Mouse (Mus musculus) kidney, adult 9 months (tissue): ENCODE results near the gene Afap1.

Experiments
- DNase-seq: peaks from one replicate; pipeline ENCODE4 v3.0.0; 2022

The Afap1 gene

GRCm38 (mm10) chr5:35898994-35899393, 5.9 kb downstream of the Afap1 start:
- no peak for DNase-seq

- DNase-seq: peak; percentile 70
Observed at GRCm38 (mm10) chr5:35900401-35901225, 7.5 kb downstream of the Afap1 start.

- no peak for DNase-seq
Observed at GRCm38 (mm10) chr5:35901226-35901809, 8.2 kb downstream of the Afap1 start.

- no peak for DNase-seq
Observed at GRCm38 (mm10) chr5:35903456-35903855, 10.3 kb downstream of the Afap1 start.

- DNase-seq: no peak
Observed at GRCm38 (mm10) chr5:35905283-35905682, 12.2 kb downstream of the Afap1 start.

- no peak for DNase-seq
Observed at GRCm38 (mm10) chr5:35907090-35907489, 14.0 kb downstream of the Afap1 start.

GRCm38 (mm10) chr5:35907633-35908426, 14.7 kb downstream of the Afap1 start:
- DNase-seq: peak; percentile 95

GRCm38 (mm10) chr5:35908626-35909443, 15.7 kb downstream of the Afap1 start:
- DNase-seq: peak; percentile 54

GRCm38 (mm10) chr5:35915629-35916300, 22.6 kb downstream of the Afap1 start:
- no peak for DNase-seq

GRCm38 (mm10) chr5:35916666-35917065, 23.5 kb downstream of the Afap1 start:
- DNase-seq: no peak

GRCm38 (mm10) chr5:35918387-35918786, 25.3 kb downstream of the Afap1 start:
- DNase-seq: no peak

- no peak for DNase-seq
Observed at GRCm38 (mm10) chr5:35920076-35920475, 27.0 kb downstream of the Afap1 start.

- no peak for DNase-seq
Observed at GRCm38 (mm10) chr5:35920557-35920956, 27.4 kb downstream of the Afap1 start.

GRCm38 (mm10) chr5:35921141-35921540, 28.0 kb downstream of the Afap1 start:
- no peak for DNase-seq

- DNase-seq: peak; percentile 42
Observed at GRCm38 (mm10) chr5:35921595-35922254, 28.6 kb downstream of the Afap1 start.

GRCm38 (mm10) chr5:35923448-35923847, 30.3 kb downstream of the Afap1 start:
- no peak for DNase-seq

GRCm38 (mm10) chr5:35925171-35925634, 32.1 kb downstream of the Afap1 start:
- peak; percentile 29 for DNase-seq

- DNase-seq: no peak
Observed at GRCm38 (mm10) chr5:35926511-35926910, 33.4 kb downstream of the Afap1 start.

- DNase-seq: no peak
Observed at GRCm38 (mm10) chr5:35931296-35931695, 38.2 kb downstream of the Afap1 start.

GRCm38 (mm10) chr5:35933059-35933458, 39.9 kb downstream of the Afap1 start:
- no peak for DNase-seq

GRCm38 (mm10) chr5:35935939-35936338, 42.8 kb downstream of the Afap1 start:
- no peak for DNase-seq
